Mouse (Mus musculus): ENCODE data around the gene Cabp1.

DNA sequence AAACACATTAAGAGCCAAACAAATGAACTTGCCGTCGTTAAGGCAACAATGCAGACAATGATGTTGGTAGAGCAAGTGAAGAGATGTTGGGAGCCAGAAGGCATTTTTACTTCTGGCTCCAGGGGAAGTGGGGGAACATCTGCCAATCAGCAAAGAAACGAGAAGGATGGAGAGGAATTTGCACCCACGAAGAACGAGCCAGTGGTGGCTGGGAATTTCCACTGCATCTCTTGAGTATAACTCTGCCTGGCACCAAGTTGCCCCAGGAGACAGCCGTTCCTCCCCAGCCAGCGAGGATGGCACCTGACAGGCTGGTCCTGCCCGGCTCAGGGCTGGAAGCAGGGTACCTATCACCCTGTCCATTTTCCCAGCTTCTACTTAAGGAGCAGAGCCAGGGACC lies 11.3 kb downstream of the Cabp1 start:
- TF ChIP-seq REST (IDR thresholded peaks at IDR 0.05; ENCODE audit: insufficient read depth, insufficient read length) (no peak), POLR2A (IDR thresholded peaks at IDR 0.05; ENCODE audit: insufficient read length, low read depth) (no peak), MAX (IDR thresholded peaks at IDR 0.05; ENCODE audit: low read depth) (no peak), CEBPB (IDR thresholded peaks at IDR 0.05; ENCODE audit: insufficient read depth, poor library complexity, severe bottlenecking) (no peak)

Data from myocyte (in vitro differentiated cells).